Mouse (Mus musculus) limb, embryonic 11.5 days (tissue): ENCODE results near the gene Rbms1. TPM values are rescaled to one million over a fixed set of nuclear protein-coding genes. Genes with fewer than 3 reads are reported as not detected.

ENCODE experiments used
- ATAC-seq: fragments of 200-750 bp; cut with Nextera tagmentation; 2 replicates; pipeline ENCODE4 v1.8.0; 2017; ENCODE audit warnings: low read depth; ENCODE audit not compliant: insufficient number of reproducible peaks, low FRiP score, low TSS enrichment
- DNase-seq: peaks from one replicate; pipeline ENCODE4 v3.0.0-alpha.2; 2015; ENCODE audit warnings: low spot score
- H3K27ac ChIP-seq: fragments of 300-500 bp; sonication (generic); replicated peaks from 2 replicates; pipeline ENCODE4 v1.5.1; 2014; ENCODE audit warnings: low read depth, mild to moderate bottlenecking, low read length
- H3K27me3 ChIP-seq: fragments of 300-500 bp; sonication (generic); 2 replicates; pipeline ENCODE4 v1.6.1; 2014; ENCODE audit warnings: mild to moderate bottlenecking, low read length, mixed read lengths; ENCODE audit not compliant: control insufficient read depth, insufficient read depth
- H3K36me3 ChIP-seq: fragments of 300-500 bp; sonication (generic); 2 replicates; pipeline ENCODE4 v1.6.1; 2014; ENCODE audit warnings: mild to moderate bottlenecking, low read length, moderate library complexity, mixed read lengths; ENCODE audit not compliant: control insufficient read depth, insufficient read depth
- H3K4me1 ChIP-seq: fragments of 300-500 bp; sonication (generic); 2 replicates; pipeline ENCODE4 v1.6.1; 2014; ENCODE audit warnings: low read length, mixed read lengths; ENCODE audit not compliant: control insufficient read depth, insufficient read depth
- H3K4me2 ChIP-seq: fragments of 300-500 bp; sonication (generic); 2 replicates; pipeline ENCODE4 v1.6.1; 2014; ENCODE audit warnings: low read depth, mild to moderate bottlenecking, moderate library complexity; ENCODE audit not compliant: severe bottlenecking
- H3K4me3 ChIP-seq: fragments of 300-500 bp; sonication (generic); 2 replicates; pipeline ENCODE4 v1.5.1; 2014; ENCODE audit warnings: low read depth, low read length
- H3K9ac ChIP-seq: fragments of 300-500 bp; sonication (generic); 2 replicates; pipeline ENCODE4 v1.6.1; 2014; ENCODE audit warnings: mild to moderate bottlenecking, low read length
- H3K9me3 ChIP-seq: fragments of 300-500 bp; sonication (generic); 2 replicates; pipeline ENCODE4 v1.6.1; 2016; ENCODE audit warnings: low read length; ENCODE audit not compliant: control insufficient read depth
- WGBS: fragments of 180-500 bp; shearing (Covaris S2); extraction: QIAGEN DNeasy Blood & Tissue Kit; methylation state at CpG from one replicate; pipeline ENCODE4 v1.1.7; 2014; 5-methylcytosine and 5-hydroxymethylcytosine counted together
- polyA plus RNA-seq: library from polyadenylated mRNA; unstranded; fragments of >200 nt; fragmentation: Nextera tagmentation; extraction: Ambion mirVana; gene quantifications from 2 replicates; pipeline ENCODE4 v1.2.1, GENCODE M21; 2014

The Rbms1 gene
- polyA plus RNA-seq, 1 experiment from 2014 or later: 111 TPM

DNA sequence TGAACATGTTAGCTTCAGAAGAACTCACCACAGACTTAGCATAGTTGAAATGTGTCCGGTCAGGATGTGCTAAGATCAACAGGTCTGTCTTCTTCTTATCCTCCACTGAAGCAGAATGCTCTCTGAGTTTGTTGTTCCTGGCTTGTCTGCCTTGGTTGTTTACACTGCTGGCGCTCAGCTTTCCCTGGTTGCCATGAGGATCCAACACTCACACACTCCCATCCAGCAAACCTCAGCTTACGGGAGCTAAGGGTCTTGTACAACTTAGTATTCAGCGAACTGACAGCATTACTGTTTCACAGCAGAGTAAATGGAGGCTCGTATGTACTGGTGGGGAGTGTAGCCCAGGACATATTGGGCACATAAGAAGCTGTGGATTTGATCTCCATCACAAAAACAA lies 37.9 kb downstream of the Rbms1 start:
- no peaks in the 10 kb centered on the region for H3K27me3 ChIP-seq
- H3K36me3 ChIP-seq: no peaks in the 10 kb centered on the region
- ATAC-seq (no peak), DNase-seq (no peak)
- peaks cover 8% of the 10 kb centered on the region; the same call in 1 of the 2 replicates for H3K4me1 ChIP-seq
- H3K27ac ChIP-seq: no peak overlapping the region
- no peak overlapping the region for H3K4me3 ChIP-seq
- no peaks in the 10 kb centered on the region for H3K9me3 ChIP-seq
- WGBS: 61% methylated on average over 5 of the region's 5 CpGs
- H3K4me2 ChIP-seq: no peak overlapping the region
- no peak overlapping the region for H3K9ac ChIP-seq

DNA sequence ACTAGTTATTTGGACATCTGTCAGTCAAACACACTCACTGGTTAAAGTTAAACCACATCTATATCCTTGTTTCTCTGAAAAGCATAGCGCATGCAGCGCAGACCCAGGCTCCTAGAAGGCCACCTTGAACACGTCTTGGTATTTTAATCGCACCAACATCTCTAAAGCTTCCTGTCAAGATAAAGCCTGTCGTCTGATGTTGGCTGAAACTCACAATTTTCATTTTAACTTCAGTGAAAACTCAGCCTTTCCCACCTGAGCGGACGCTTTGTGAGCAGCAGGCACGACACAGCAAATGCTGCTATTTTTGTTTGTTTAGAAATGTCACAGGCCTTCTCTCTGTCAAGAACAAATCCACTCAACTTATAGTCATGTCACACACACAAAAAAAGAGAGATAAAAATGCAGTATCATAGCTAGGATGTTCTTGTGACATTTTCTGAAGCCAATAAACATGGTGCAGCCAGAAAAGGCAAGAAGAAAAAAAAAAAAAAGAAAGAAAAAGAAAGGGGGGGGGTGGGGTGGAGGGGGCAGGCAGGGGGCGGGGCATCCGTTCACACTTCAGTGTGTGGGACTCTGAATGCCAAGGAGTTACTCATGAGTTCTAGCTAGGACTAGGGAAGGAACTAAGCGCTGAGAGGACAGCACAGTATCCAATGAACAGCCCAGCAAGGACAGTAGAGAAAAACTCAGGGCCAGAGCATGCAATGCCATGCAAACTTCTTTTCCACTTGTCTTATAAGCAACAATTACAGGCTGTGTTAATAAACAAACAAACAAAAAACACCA lies 39.0 kb downstream of the Rbms1 start:
- no peak for ATAC-seq
- 67% methylated on average over 11 of the region's 11 CpGs for WGBS
- Histone ChIP-seq H3K27ac (no peak overlapping the region), H3K4me1 (peaks cover 8% of the 10 kb centered on the region; the same call in 1 of the 2 replicates), H3K4me3 (no peak overlapping the region), H3K27me3 (no peaks in the 10 kb centered on the region), H3K4me2 (no peak overlapping the region), H3K36me3 (no peaks in the 10 kb centered on the region), H3K9me3 (no peaks in the 10 kb centered on the region), H3K9ac (no peak overlapping the region)
- DNase-seq: no peak

DNA sequence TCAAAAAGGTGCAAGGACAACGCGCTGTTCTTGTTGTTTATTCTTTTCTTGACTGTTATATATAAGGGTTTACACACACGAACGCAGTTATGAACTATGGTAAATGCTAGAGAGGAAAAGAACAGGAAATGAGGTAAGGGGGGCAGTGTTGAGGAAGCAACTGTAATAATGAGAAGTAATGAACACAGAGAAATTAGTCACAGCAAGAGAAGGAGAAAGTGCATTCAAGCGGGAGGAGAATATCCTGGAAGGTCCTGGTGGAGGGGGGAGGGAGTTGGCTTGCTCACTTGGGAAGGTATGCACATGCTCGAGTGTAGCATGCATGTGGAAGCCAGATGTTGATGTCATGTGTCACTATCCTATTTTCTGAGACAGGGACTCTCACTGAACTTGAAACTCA lies 39.9 kb downstream of the Rbms1 start:
- no peaks in the 10 kb centered on the region for H3K9me3 ChIP-seq
- H3K36me3 ChIP-seq: no peaks in the 10 kb centered on the region
- H3K27ac ChIP-seq: no peak overlapping the region
- WGBS: 61% methylated on average over 6 of the region's 6 CpGs
- H3K9ac ChIP-seq: no peak overlapping the region
- no peaks in the 10 kb centered on the region for H3K27me3 ChIP-seq
- H3K4me1 ChIP-seq: peaks cover 11% of the 10 kb centered on the region
- no peak overlapping the region for H3K4me2 ChIP-seq
- peak; percentile 52 for DNase-seq
- ATAC-seq: no peak
- no peak overlapping the region for H3K4me3 ChIP-seq

DNA sequence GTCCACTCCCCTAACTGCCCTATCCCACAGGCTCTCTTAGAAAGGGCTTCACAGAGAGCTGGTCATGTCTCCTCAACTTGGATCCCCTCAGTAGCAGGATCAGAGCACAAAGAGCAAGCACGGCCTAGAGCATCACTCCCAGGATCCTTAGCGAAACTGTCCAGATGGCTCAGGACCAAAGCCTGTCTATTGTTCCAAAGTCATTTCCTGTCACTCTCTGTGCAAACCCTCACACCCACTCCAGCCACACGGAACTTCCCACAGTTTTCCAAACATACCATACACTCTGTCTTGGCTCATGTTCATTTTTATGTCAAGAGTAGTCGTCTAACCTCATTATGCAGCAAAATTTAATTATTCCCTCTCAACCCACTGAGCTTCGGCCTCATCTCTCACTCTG lies 40.6 kb downstream of the Rbms1 start:
- H3K4me3 ChIP-seq: no peak overlapping the region
- DNase-seq (no peak), ATAC-seq (no peak)
- no peaks in the 10 kb centered on the region for H3K27me3 ChIP-seq
- WGBS: 74% methylated on average over 5 of the region's 5 CpGs
- no peak overlapping the region for H3K4me2 ChIP-seq
- H3K27ac ChIP-seq: no peak overlapping the region
- H3K9me3 ChIP-seq: no peaks in the 10 kb centered on the region
- no peak overlapping the region for H3K9ac ChIP-seq
- H3K4me1 ChIP-seq: peaks cover 11% of the 10 kb centered on the region
- no peaks in the 10 kb centered on the region for H3K36me3 ChIP-seq

DNA sequence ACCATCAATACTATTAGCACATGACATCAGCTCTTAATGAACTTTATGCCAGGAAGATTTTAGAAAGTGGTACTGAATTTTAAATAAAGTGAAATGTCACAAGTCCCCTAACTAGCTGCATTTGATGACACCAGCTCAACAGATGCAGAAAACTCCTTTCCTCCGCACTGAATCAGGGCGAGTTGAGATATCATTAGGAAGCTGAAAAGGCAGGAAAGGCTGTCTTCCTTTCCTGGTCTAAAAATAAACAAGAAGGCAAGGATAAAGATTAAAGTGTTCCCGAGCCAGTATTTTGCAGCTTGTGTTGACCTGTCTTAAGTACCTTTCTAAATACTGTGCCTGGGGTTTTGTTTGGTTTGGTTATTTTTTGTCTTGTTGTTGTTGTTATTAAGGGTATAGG lies 42.9 kb downstream of the Rbms1 start:
- Histone ChIP-seq H3K27ac (no peak overlapping the region), H3K36me3 (no peaks in the 10 kb centered on the region), H3K4me3 (no peak overlapping the region), H3K4me2 (no peak overlapping the region), H3K9ac (no peak overlapping the region), H3K27me3 (no peaks in the 10 kb centered on the region), H3K4me1 (peaks cover 14% of the 10 kb centered on the region), H3K9me3 (no peaks in the 10 kb centered on the region)
- 61% methylated on average over 3 of the region's 3 CpGs for WGBS
- DNase-seq (no peak), ATAC-seq (no peak)

DNA sequence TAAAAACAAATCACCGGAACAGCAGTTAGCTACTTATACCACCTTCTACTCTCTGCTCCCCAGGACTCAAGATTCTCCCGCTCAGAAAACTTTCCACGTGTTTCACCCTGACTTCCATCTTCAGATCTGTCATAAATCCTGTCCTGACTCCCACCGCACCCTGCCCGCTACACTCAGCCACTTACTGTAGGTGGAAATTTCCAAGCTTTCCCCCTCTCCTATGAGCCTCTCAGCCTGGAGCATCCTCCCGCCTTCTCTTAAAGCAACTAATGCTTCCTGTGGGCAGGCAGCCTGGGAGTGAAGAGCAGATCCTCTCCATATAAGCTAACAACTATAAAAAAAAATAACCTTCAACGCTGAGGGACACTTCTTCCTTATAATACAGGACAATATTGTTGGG lies 44.6 kb downstream of the Rbms1 start:
- Histone ChIP-seq H3K4me2 (no peak overlapping the region), H3K36me3 (no peaks in the 10 kb centered on the region), H3K27ac (no peak overlapping the region), H3K27me3 (no peaks in the 10 kb centered on the region), H3K4me1 (peaks cover 15% of the 10 kb centered on the region), H3K9me3 (no peaks in the 10 kb centered on the region), H3K9ac (no peak overlapping the region), H3K4me3 (no peak overlapping the region)
- DNase-seq (no peak), ATAC-seq (no peak)
- 84% methylated on average over 7 of the region's 7 CpGs for WGBS

DNA sequence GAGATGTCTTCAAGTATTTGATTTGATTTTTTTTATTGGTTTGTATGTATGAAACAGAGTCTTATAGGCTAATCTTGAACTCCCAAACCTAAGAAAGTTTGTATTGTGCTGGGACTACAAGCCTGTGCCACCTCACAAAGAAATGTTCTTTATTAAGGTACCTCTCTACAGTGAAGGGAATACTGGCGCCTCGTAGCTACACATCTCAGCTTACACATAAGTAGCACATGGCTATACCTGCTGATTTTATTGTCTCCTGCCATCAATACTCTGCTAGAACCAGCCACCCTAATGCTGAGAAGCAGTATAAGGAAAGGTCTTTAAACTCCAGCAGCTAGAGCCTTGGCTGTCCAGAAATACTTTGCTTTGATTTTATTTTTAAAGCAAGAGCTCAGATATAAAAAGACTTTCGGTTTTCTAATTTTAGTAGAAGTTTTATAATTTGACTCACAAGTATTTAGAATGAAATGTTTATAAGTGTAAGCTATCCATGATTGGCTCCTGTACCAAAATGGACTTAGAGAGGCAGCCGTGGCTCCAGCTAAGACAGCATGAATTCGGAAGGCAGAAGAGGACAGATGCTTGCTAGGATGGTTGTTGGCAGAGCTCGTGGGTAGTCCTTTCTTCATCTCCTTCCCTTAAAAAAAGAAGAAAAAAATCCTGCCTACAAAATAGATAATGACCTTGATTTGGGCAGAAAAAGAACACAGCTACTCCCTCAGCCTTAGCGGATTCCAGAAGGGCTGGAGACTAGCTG lies 48.3 kb downstream of the Rbms1 start:
- Histone ChIP-seq H3K27ac (no peak overlapping the region), H3K4me3 (no peak overlapping the region), H3K36me3 (no peaks in the 10 kb centered on the region), H3K9me3 (no peaks in the 10 kb centered on the region), H3K27me3 (no peaks in the 10 kb centered on the region), H3K9ac (no peak overlapping the region), H3K4me2 (no peak overlapping the region), H3K4me1 (peaks cover 20% of the 10 kb centered on the region)
- ATAC-seq: 0 out of 2 replicates have a peak, but pooled peaks have one; percentile 47
- WGBS: 51% methylated on average over 7 of the region's 7 CpGs
- DNase-seq: no peak

DNA sequence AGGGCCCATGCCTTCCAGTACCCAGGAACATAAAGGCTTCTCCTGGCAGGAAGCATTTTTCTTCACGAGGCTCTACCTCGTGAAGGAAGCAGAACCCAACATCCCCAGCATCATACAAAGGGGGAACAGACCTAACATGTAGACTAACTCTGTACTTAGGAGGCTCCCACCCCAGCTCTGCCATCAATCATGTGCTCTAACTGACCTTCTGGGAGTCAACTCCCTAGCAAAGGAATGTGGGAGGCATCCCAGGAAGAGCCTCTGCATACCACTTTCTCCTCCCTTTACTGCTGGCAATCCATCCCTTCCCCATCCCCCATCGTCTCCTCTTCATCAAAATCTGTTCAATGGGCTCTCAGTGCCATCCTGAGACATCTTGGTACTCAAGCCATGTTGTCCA lies 49.7 kb downstream of the Rbms1 start:
- peaks cover 17% of the 10 kb centered on the region for H3K4me1 ChIP-seq
- WGBS: 63% methylated on average over 3 of the region's 3 CpGs

More for the DNA sequence above, 49.7 kb downstream of the Rbms1 start:
- H3K36me3 ChIP-seq: no peaks in the 10 kb centered on the region
- H3K27me3 ChIP-seq: no peaks in the 10 kb centered on the region
- ATAC-seq: no peak
- no peaks in the 10 kb centered on the region for H3K9me3 ChIP-seq
- no peak overlapping the region for H3K4me2 ChIP-seq
- DNase-seq: no peak
- no peak overlapping the region for H3K9ac ChIP-seq
- no peak overlapping the region for H3K27ac ChIP-seq
- no peak overlapping the region for H3K4me3 ChIP-seq
